Mouse (Mus musculus) hindbrain, embryonic 15.5 days (tissue): ENCODE results near the gene Dars2. TPM values are rescaled to one million over a fixed set of nuclear protein-coding genes. Genes with fewer than 3 reads are reported as not detected.
"Not testable (repeated sequence)": the region's sequence is repeated elsewhere in the genome, so short reads cannot be mapped to it uniquely, and the experiment has no call there.

Experiments used
- ATAC-seq: fragments of 200-750 bp; cut with Nextera tagmentation; 2 replicates; pipeline ENCODE4 v1.8.0; 2017; ENCODE audit warnings: low read depth, moderate number of reproducible peaks, moderate TSS enrichment; ENCODE audit not compliant: low FRiP score
- H3K27ac ChIP-seq: fragments of 300-500 bp; sonication (generic); replicated peaks from 2 replicates; pipeline ENCODE4 v1.5.1; 2015; ENCODE audit warnings: mild to moderate bottlenecking, inconsistent platforms
- H3K27me3 ChIP-seq: fragments of 300-500 bp; sonication (generic); 2 replicates; pipeline ENCODE4 v1.6.1; 2015; ENCODE audit warnings: control low read depth, inconsistent platforms
- H3K36me3 ChIP-seq: fragments of 300-500 bp; sonication (generic); 2 replicates; pipeline ENCODE4 v1.6.1; 2015; ENCODE audit warnings: control low read depth, inconsistent platforms
- H3K4me1 ChIP-seq: fragments of 300-500 bp; sonication (generic); replicated peaks from 2 replicates; pipeline ENCODE4 v1.6.1; 2015; ENCODE audit warnings: control low read depth, inconsistent platforms
- H3K4me2 ChIP-seq: fragments of 300-500 bp; sonication (generic); 2 replicates; pipeline ENCODE4 v1.6.1; 2015; ENCODE audit warnings: moderate library complexity, mild to moderate bottlenecking, inconsistent platforms
- H3K4me3 ChIP-seq: fragments of 300-500 bp; sonication (generic); 2 replicates; pipeline ENCODE4 v1.5.1; 2015; ENCODE audit warnings: mild to moderate bottlenecking, inconsistent platforms
- H3K9ac ChIP-seq: fragments of 300-500 bp; sonication (generic); 2 replicates; pipeline ENCODE4 v1.6.1; 2015; ENCODE audit warnings: inconsistent platforms
- H3K9me3 ChIP-seq: fragments of 300-500 bp; sonication (generic); 2 replicates; pipeline ENCODE4 v1.6.1; 2016; ENCODE audit warnings: control low read depth, inconsistent platforms
- WGBS: fragments of 180-500 bp; shearing (Covaris S2); methylation state at CpG from one replicate; pipeline ENCODE4 v1.1.7; 2015; 5-methylcytosine and 5-hydroxymethylcytosine counted together
- polyA plus RNA-seq: library from polyadenylated mRNA; unstranded; fragments of >200 nt; fragmentation: Nextera tagmentation; extraction: Ambion mirVana; gene quantifications from 2 replicates; pipeline ENCODE4 v1.2.1, GENCODE M21; 2015

Dars2 gene
- polyA plus RNA-seq, 1 experiment from 2014 or later = 24.0 TPM

DNA sequence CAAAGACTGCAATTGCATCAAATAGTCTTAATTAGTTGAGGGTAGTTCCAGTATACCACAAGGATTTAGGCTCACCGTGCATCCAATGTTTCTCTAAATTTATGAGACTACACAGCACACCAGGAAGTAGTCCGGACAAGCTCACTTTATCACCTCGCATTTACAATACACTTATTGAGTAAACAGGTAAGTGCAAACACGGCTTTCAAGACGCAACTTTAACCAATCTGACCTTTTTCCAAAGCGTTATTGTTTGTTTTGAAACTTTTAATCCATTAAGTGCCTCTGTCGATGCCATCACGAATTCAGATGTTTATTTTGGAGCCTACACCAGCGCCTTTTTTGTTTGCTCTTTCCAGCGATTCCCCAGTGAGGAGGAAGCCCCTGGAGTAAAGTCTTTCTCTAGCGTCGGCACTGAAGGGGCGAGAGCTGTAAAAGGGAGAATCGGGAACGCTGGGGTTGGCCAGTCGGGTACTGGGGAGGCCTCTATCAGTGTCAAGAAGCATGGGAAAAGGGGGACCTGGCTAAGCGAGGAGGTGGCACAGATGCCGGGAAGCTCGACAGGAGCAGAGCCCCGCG, 36.5 kb downstream of the Dars2 start:
- no peaks in the 10 kb centered on the region for H3K9me3 ChIP-seq
- peak overlapping the region; percentile 64 for H3K4me3 ChIP-seq
- WGBS = 1% methylated on average over 21 of the region's 21 CpGs
- H3K9ac ChIP-seq = peak overlapping the region; percentile 82
- ATAC-seq = no peak; the same call in 1 of the 2 replicates
- peak overlapping the region; percentile 65 for H3K4me2 ChIP-seq
- H3K36me3 ChIP-seq = peaks cover 34% of the 10 kb centered on the region
- H3K27me3 ChIP-seq = no peaks in the 10 kb centered on the region
- peak overlapping the region; percentile 90 for H3K27ac ChIP-seq
- peaks cover 36% of the 10 kb centered on the region for H3K4me1 ChIP-seq

DNA sequence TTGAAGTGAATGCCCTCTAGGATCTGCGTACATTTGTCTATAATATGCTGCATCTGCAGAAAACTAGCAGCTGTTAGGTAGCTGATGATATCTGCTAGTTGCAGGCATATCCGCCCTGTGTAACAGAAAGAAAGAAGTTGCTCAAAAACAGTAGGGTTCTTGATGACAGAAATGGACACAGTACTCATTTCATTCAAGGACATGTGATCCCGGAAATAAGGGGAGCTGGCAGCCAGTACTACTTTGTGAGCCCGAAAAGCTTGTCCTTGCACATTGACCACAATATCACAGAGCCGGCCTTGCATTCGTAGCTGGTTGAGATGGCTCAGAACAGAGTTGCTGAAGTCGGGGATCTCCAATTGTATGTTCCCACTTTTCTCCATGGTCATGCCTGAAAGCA, 38.1 kb downstream of the Dars2 start:
- WGBS = 88% methylated on average over 7 of the region's 7 CpGs
- peaks cover 21% of the 10 kb centered on the region for H3K36me3 ChIP-seq
- no peaks in the 10 kb centered on the region for H3K9me3 ChIP-seq
- no peak for ATAC-seq
- H3K27me3 ChIP-seq = no peaks in the 10 kb centered on the region
- no peak overlapping the region for H3K4me2 ChIP-seq
- no peak overlapping the region for H3K9ac ChIP-seq
- H3K4me3 ChIP-seq = no peak overlapping the region
- H3K27ac ChIP-seq = no peak overlapping the region
- peaks cover 25% of the 10 kb centered on the region for H3K4me1 ChIP-seq

DNA sequence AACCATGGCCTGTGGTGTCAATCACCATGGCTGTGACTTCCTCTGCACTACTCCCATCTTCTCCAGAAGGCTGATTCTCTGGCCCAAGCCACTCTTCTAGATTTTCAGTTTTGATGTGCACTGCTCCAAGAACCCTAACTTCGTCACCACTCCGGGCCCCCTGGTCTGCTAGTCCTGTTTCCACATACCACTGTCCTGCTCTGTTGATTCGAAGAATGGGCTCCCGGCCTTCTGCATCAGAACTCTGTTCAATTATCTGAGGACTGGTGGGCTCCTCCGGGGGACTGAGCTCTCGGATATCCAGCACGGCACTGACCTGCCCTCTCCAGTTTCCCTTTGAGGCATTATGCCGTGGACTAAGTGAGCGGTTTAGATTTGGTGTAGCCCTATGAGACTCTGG, 38.6 kb downstream of the Dars2 start:
- Histone ChIP-seq H3K4me2 (no peak overlapping the region), H3K4me3 (no peak overlapping the region), H3K36me3 (peaks cover 22% of the 10 kb centered on the region), H3K4me1 (peaks cover 22% of the 10 kb centered on the region), H3K9ac (no peak overlapping the region), H3K27me3 (no peaks in the 10 kb centered on the region), H3K9me3 (no peaks in the 10 kb centered on the region), H3K27ac (no peak overlapping the region)
- no peak for ATAC-seq
- 92% methylated on average over 9 of the region's 9 CpGs for WGBS

DNA sequence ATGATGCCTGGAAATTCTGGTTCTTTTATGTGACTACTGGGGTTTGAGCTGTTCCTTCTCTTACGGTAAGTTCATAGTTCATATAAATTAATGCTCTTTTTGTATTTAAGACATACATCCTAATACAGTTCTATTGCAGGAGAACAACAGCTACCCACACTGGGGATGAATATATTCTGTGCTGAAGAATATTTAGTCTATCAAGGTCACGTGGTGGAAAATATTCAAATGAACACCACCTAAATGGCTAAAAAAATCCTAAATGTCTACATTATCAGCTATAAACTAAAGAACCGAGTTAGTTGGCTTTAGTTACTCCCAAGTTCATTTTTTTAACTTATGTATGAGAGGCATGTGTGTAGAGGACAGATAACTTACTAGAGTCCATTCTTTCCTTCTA, 40.4 kb downstream of the Dars2 start:
- H3K4me2 ChIP-seq = no peak overlapping the region
- H3K4me3 ChIP-seq = no peak overlapping the region
- peaks cover 17% of the 10 kb centered on the region for H3K4me1 ChIP-seq
- no peaks in the 10 kb centered on the region for H3K27me3 ChIP-seq
- H3K36me3 ChIP-seq = peaks cover 26% of the 10 kb centered on the region
- H3K27ac ChIP-seq = no peak overlapping the region
- no peak for ATAC-seq
- no peaks in the 10 kb centered on the region for H3K9me3 ChIP-seq
- no peak overlapping the region for H3K9ac ChIP-seq
- WGBS = 96% methylated on average over 3 of the region's 3 CpGs

DNA sequence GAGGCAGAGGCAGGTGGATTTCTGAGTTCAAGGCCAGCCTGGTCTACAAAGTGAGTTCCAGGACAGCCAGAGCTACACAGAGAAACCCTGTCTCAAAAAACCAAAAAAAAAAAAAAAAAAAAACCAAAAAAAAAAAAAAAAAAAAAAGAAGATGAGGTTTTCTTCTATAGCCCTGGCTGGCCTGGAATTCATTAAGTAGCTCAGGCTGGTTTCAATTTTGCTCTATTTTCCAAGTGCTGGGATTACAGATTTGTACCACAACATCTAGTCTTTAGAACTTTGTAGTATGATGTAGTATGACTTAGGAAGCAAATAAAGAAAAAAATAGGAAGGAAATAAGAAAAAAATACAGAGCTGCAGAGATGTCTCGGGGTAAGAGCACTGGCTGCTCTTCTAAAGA, 42.0 kb downstream of the Dars2 start:
- not testable (repeated sequence) for H3K4me3 ChIP-seq, H3K4me2 ChIP-seq, H3K9ac ChIP-seq, H3K9me3 ChIP-seq, H3K27me3 ChIP-seq, ATAC-seq, H3K27ac ChIP-seq
- Histone ChIP-seq H3K36me3 (peaks cover 26% of the 10 kb centered on the region), H3K4me1 (peaks cover 12% of the 10 kb centered on the region)
- WGBS = 95% methylated on average over 1 of the region's 1 CpGs

DNA sequence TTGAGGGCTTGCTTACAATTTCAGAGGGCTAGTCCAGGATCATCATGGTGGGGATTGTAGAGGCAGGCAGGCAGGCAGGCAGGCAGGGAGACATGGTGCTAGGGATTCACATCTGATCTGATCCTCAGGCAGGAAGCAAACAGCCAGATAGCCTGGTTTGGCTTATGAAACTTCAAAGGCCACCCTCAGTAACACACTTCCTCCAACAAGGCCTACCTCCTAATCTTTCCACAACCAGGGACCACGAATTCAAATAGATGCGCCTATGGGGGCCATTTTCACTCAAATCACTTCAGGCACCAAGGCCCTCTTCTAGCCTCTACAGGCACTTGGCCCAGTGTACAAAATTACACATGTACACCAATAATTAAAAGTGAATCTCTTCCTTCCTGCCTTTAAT, 43.3 kb downstream of the Dars2 start:
- H3K9ac ChIP-seq = no peak overlapping the region
- WGBS = 90% methylated on average over 2 of the region's 2 CpGs
- no peaks in the 10 kb centered on the region for H3K9me3 ChIP-seq
- H3K4me2 ChIP-seq = no peak overlapping the region
- no peak overlapping the region for H3K4me3 ChIP-seq
- no peak overlapping the region for H3K27ac ChIP-seq
- H3K4me1 ChIP-seq = 0 out of 2 replicates have a peak, but pooled peaks cover 3% of the 10 kb centered on the region
- H3K36me3 ChIP-seq = peaks cover 26% of the 10 kb centered on the region
- H3K27me3 ChIP-seq = no peaks in the 10 kb centered on the region
- no peak for ATAC-seq

DNA sequence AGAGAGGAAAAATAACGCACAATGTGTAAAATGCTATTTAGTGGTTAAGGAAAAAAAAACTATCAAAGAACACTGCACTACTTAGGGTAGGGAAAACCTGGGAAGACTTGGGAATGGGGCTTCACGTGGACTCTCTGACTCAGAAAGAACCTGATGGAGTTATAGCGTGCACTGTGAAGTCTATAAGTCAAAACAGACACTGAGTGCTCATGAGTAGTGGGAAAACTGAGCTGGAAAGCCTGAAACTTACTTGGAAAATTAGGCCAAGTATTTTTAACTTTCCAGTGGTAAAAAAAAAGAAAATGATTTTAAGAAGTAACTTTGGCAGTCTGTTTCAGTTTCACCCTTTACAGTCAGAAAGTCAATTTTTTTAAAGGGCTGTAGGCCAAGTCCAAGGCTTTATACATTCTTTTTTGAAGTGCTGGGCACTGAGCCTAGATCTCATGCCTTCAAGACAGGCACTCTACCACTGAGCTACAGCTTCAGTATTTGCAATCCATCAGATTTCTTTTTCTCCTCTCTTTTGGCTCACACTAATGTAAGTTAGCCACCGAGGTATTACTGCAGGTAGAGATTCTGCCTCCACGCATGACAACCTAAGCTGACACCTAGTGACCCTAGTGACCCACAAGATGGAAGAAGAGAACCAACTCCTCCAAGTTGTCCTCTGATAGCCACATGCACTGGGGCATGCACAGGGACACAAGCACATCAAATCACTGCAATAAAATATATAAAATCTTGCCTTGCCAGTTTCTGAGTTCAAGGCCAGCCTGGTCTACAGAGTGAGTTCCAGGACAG, 44.8 kb downstream of the Dars2 start:
- no peak overlapping the region for H3K4me2 ChIP-seq
- H3K27me3 ChIP-seq = no peaks in the 10 kb centered on the region
- 90% methylated on average over 5 of the region's 5 CpGs for WGBS
- peaks cover 28% of the 10 kb centered on the region for H3K36me3 ChIP-seq
- H3K4me3 ChIP-seq = no peak overlapping the region
- H3K9ac ChIP-seq = no peak overlapping the region
- ATAC-seq = no peak
- no peaks in the 10 kb centered on the region for H3K9me3 ChIP-seq
- H3K4me1 ChIP-seq = 0 out of 2 replicates have a peak, but pooled peaks cover 3% of the 10 kb centered on the region
- H3K27ac ChIP-seq = no peak overlapping the region

DNA sequence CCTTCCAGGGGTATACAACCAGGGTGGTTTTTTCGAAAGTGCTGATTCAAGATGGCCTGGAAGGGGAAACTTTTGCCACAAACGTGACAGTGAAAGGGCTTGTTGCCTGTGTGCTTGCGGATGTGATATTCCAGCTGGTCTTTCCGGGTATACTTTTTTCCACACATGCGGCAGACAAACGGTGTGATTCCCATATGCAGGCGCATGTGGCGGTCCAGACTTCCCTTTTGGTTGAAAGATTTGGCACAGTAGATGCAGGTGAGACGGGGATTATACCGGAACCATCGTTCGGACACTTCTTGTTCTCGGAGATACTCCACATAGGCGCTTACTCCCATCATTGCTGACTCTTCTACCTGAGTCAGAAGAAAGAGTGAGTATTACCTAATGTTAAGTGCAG, 50.4 kb downstream of the Dars2 start:
- H3K4me2 ChIP-seq = no peak overlapping the region
- peaks cover 40% of the 10 kb centered on the region for H3K36me3 ChIP-seq
- H3K27me3 ChIP-seq = no peaks in the 10 kb centered on the region
- H3K9me3 ChIP-seq = no peaks in the 10 kb centered on the region
- no peak overlapping the region for H3K4me3 ChIP-seq
- H3K9ac ChIP-seq = no peak overlapping the region
- 96% methylated on average over 14 of the region's 14 CpGs for WGBS
- no peaks in the 10 kb centered on the region for H3K4me1 ChIP-seq
- no peak overlapping the region for H3K27ac ChIP-seq
- no peak for ATAC-seq

DNA sequence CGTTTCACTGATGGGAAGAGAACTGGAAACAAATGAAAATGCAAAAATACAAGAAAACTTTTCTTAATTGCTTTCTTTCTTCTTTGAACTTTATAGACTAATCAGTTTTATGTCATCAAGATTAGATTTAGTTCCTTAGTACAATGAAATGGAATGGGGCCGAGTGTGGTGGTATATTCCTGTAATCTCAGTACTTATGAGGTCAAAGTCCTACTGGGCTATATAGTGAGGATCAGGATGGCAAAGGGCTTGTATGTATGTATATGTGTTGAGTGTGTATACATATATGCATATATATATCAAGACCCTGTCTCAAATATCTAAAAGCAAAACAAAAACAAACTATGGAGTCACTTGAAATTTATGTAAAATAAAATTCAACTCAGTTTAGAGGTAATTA, 54.1 kb downstream of the Dars2 start:
- Histone ChIP-seq H3K27me3 (no peaks in the 10 kb centered on the region), H3K4me2 (no peak overlapping the region), H3K9ac (no peak overlapping the region), H3K36me3 (peaks cover 44% of the 10 kb centered on the region), H3K4me3 (no peak overlapping the region), H3K4me1 (no peaks in the 10 kb centered on the region), H3K27ac (no peak overlapping the region), H3K9me3 (no peaks in the 10 kb centered on the region)
- ATAC-seq = no peak
- 87% methylated on average over 2 of the region's 2 CpGs for WGBS

DNA sequence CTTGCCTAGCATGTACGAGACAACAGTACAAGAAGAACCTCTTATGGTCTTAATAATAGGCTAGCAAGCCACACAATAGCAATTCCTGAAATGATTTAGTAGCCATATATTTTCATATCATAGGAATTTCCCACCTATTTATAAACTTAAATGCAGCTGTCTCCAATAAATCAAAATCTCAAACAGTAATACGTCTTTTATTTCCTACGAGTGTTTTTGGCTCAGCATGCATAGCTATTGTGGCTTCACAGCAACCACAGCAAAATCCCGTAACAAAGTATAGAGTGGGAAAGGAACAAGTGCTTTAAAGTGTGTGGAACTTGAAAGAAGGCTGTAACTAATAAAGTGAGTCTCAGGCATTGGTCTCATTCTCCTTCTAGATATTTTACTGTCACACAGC, 60.0 kb downstream of the Dars2 start:
- 93% methylated on average over 4 of the region's 4 CpGs for WGBS
- Histone ChIP-seq H3K9ac (no peak overlapping the region), H3K4me2 (no peak overlapping the region), H3K9me3 (no peaks in the 10 kb centered on the region), H3K27ac (no peak overlapping the region), H3K4me1 (no peaks in the 10 kb centered on the region), H3K36me3 (peaks cover 15% of the 10 kb centered on the region), H3K27me3 (no peaks in the 10 kb centered on the region), H3K4me3 (no peak overlapping the region)
- no peak for ATAC-seq

DNA sequence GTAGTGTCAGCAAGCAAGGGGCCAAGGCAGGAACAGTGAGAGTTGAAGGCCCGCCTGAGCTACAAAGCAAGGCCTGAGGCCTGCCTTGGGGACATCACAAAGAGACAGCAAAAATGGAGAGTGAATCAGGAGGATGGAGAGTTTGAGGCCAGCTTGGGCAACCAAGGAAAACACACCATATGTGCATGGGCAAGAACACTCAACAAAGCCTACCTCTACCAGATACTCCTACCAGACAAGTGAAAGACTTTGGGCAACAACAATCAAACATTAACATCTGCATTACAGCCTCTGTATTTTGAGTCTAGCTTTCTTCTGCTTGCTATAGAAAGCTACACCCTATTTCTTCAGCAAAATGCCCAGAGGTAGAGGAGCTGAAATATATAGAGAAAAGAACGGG, 62.4 kb downstream of the Dars2 start:
- no peak overlapping the region for H3K27ac ChIP-seq
- H3K9ac ChIP-seq = no peak overlapping the region
- no peaks in the 10 kb centered on the region for H3K27me3 ChIP-seq
- no peak overlapping the region for H3K4me2 ChIP-seq
- ATAC-seq = no peak
- H3K9me3 ChIP-seq = no peaks in the 10 kb centered on the region
- no peak overlapping the region for H3K4me3 ChIP-seq
- H3K36me3 ChIP-seq = peaks cover 13% of the 10 kb centered on the region
- 95% methylated on average over 2 of the region's 2 CpGs for WGBS
- H3K4me1 ChIP-seq = no peaks in the 10 kb centered on the region

DNA sequence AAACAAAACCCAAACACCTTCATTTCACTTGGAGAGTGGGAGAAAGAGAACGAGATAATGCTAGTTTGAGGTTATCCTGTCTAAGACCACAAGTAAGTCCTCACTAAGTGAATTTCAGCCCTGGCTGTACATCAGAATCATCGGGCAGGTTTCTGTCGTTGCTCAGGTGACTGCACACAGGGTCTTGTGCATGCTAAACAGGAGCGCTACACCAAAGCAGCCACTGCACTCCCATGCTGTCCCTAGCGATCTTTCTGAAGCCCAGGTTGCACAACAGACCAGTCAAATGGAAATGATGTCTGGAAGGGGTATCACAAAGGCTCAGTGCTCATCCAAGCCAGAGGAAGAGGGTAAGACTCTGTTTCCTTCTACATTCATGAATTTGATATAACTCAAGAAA, 64.0 kb downstream of the Dars2 start:
- Histone ChIP-seq H3K9me3 (no peaks in the 10 kb centered on the region), H3K36me3 (0 out of 2 replicates have a peak, but pooled peaks cover 4% of the 10 kb centered on the region), H3K4me3 (no peak overlapping the region), H3K9ac (no peak overlapping the region), H3K4me2 (no peak overlapping the region), H3K27me3 (no peaks in the 10 kb centered on the region), H3K4me1 (no peaks in the 10 kb centered on the region), H3K27ac (no peak overlapping the region)
- ATAC-seq = no peak
- WGBS = 84% methylated on average over 5 of the region's 5 CpGs
